Mouse (Mus musculus): ENCODE measurements around the gene Ipo5. TPM values are rescaled to one million over a fixed set of nuclear protein-coding genes. Genes with fewer than 3 reads are reported as not detected.

Gene Ipo5
- total and polyA plus RNA-seq, 3 experiments: 35.5 to 119 (median 98.0) TPM

GRCm38 (mm10) chr14:120945146-120945545 is 34.1 kb downstream of the Ipo5 start:
- Histone ChIP-seq H3K9ac (ENCODE audit: low read depth, low read length) (no peak overlapping the region), H3K27ac (no peak overlapping the region), H3K27me3 (ENCODE audit: control insufficient read depth, insufficient read depth, low read length) (no peaks in the 10 kb centered on the region), H3K4me1 (ENCODE audit: control insufficient read depth, insufficient read depth, low read length) (no peaks in the 10 kb centered on the region), H3K4me3 (no peak overlapping the region), H3K79me2 (replicated peaks; ENCODE audit: control insufficient read depth, insufficient read depth, low read length) (no peaks in the 10 kb centered on the region), H3K36me3 (ENCODE audit: control insufficient read depth, insufficient read depth, low read length) (no peaks in the 10 kb centered on the region)
- TF ChIP-seq EP300 (IDR thresholded peaks at IDR 0.05; ENCODE audit: insufficient read depth, low read depth, low read length) (no peak), POLR2A (IDR thresholded peaks at IDR 0.05; ENCODE audit: insufficient read depth, low read depth, low read length) (no peak)
- intact Hi-C loops (cut with DNase I): no loop called here
- WGBS: 81% methylated on average over 7 of the region's 7 CpGs
- no peak for DNase-seq

GRCm38 (mm10) chr14:120947104-120947503 is 36.1 kb downstream of the Ipo5 start:
- 62% methylated on average over 8 of the region's 8 CpGs for WGBS
- H3K79me2 ChIP-seq (replicated peaks; ENCODE audit: control insufficient read depth, insufficient read depth, low read length): no peaks in the 10 kb centered on the region
- H3K4me1 ChIP-seq (ENCODE audit: control insufficient read depth, insufficient read depth, low read length): no peaks in the 10 kb centered on the region
- H3K9ac ChIP-seq (ENCODE audit: low read depth, low read length): no peak overlapping the region
- no peaks in the 10 kb centered on the region for H3K27me3 ChIP-seq (ENCODE audit: control insufficient read depth, insufficient read depth, low read length)
- no peaks in the 10 kb centered on the region for H3K36me3 ChIP-seq (ENCODE audit: control insufficient read depth, insufficient read depth, low read length)
- no peak for DNase-seq
- no peak overlapping the region for H3K4me3 ChIP-seq
- TF ChIP-seq CTCF (IDR thresholded peaks at IDR 0.05) (no peak), POLR2A (IDR thresholded peaks at IDR 0.05; ENCODE audit: insufficient read depth, low read depth, low read length) (no peak), EP300 (IDR thresholded peaks at IDR 0.05; ENCODE audit: insufficient read depth, low read depth, low read length) (no peak)
- intact Hi-C loops (cut with DNase I): no loop called here
- H3K27ac ChIP-seq: no peak overlapping the region

GRCm38 (mm10) chr14:120949002-120949401 is 38.0 kb downstream of the Ipo5 start:
- 95% methylated on average over 5 of the region's 5 CpGs for WGBS
- no peak overlapping the region for H3K27ac ChIP-seq
- intact Hi-C loops (cut with DNase I): no loop called here

GRCm38 (mm10) chr14:120950068-120950467 is 39.0 kb downstream of the Ipo5 start:
- Histone ChIP-seq H3K9ac (ENCODE audit: low read depth, low read length) (no peak overlapping the region), H3K27ac (no peak overlapping the region), H3K36me3 (ENCODE audit: control insufficient read depth, insufficient read depth, low read length) (no peaks in the 10 kb centered on the region), H3K4me3 (no peak overlapping the region), H3K79me2 (replicated peaks; ENCODE audit: control insufficient read depth, insufficient read depth, low read length) (no peaks in the 10 kb centered on the region), H3K27me3 (ENCODE audit: control insufficient read depth, insufficient read depth, low read length) (no peaks in the 10 kb centered on the region), H3K4me1 (ENCODE audit: control insufficient read depth, insufficient read depth, low read length) (no peaks in the 10 kb centered on the region)
- DNase-seq: no peak
- TF ChIP-seq EP300 (IDR thresholded peaks at IDR 0.05; ENCODE audit: insufficient read depth, low read depth, low read length): no peak
- TF ChIP-seq POLR2A (IDR thresholded peaks at IDR 0.05; ENCODE audit: insufficient read depth, low read depth, low read length): no peak
- no peak for TF ChIP-seq CTCF (IDR thresholded peaks at IDR 0.05)
- intact Hi-C loops (cut with DNase I): no loop called here
- WGBS: 99% methylated on average over 2 of the region's 2 CpGs

More at GRCm38 (mm10) chr14:120949002-120949401, 38.0 kb downstream of the Ipo5 start:
- H3K79me2 ChIP-seq (replicated peaks; ENCODE audit: control insufficient read depth, insufficient read depth, low read length): no peaks in the 10 kb centered on the region
- TF ChIP-seq CTCF (IDR thresholded peaks at IDR 0.05): peak; percentile 52
- TF ChIP-seq POLR2A (IDR thresholded peaks at IDR 0.05; ENCODE audit: insufficient read depth, low read depth, low read length): no peak
- no peak for TF ChIP-seq EP300 (IDR thresholded peaks at IDR 0.05; ENCODE audit: insufficient read depth, low read depth, low read length)
- no peaks in the 10 kb centered on the region for H3K36me3 ChIP-seq (ENCODE audit: control insufficient read depth, insufficient read depth, low read length)
- no peak overlapping the region for H3K4me3 ChIP-seq
- no peaks in the 10 kb centered on the region for H3K27me3 ChIP-seq (ENCODE audit: control insufficient read depth, insufficient read depth, low read length)
- H3K4me1 ChIP-seq (ENCODE audit: control insufficient read depth, insufficient read depth, low read length): no peaks in the 10 kb centered on the region
- H3K9ac ChIP-seq (ENCODE audit: low read depth, low read length): no peak overlapping the region
- no peak for DNase-seq

GRCm38 (mm10) chr14:120952434-120952833 is 41.4 kb downstream of the Ipo5 start:
- no peaks in the 10 kb centered on the region for H3K4me1 ChIP-seq (ENCODE audit: control insufficient read depth, insufficient read depth, low read length)
- H3K27ac ChIP-seq: no peak overlapping the region
- no peaks in the 10 kb centered on the region for H3K27me3 ChIP-seq (ENCODE audit: control insufficient read depth, insufficient read depth, low read length)
- 48% methylated on average over 2 of the region's 2 CpGs for WGBS
- intact Hi-C loops (cut with DNase I): no loop called here
- TF ChIP-seq EP300 (IDR thresholded peaks at IDR 0.05; ENCODE audit: insufficient read depth, low read depth, low read length) (no peak), CTCF (IDR thresholded peaks at IDR 0.05) (peak; percentile 26)
- no peaks in the 10 kb centered on the region for H3K79me2 ChIP-seq (replicated peaks; ENCODE audit: control insufficient read depth, insufficient read depth, low read length)
- H3K4me3 ChIP-seq: no peak overlapping the region
- no peak overlapping the region for H3K9ac ChIP-seq (ENCODE audit: low read depth, low read length)
- DNase-seq: no peak
- no peaks in the 10 kb centered on the region for H3K36me3 ChIP-seq (ENCODE audit: control insufficient read depth, insufficient read depth, low read length)

- no peak for DNase-seq
- no peaks in the 10 kb centered on the region for H3K36me3 ChIP-seq (ENCODE audit: control insufficient read depth, insufficient read depth, low read length)
- no peak overlapping the region for H3K4me3 ChIP-seq
- H3K4me1 ChIP-seq (ENCODE audit: control insufficient read depth, insufficient read depth, low read length): no peaks in the 10 kb centered on the region
- intact Hi-C loops (cut with DNase I): no loop called here
- WGBS: 57% methylated on average over 8 of the region's 8 CpGs
- H3K79me2 ChIP-seq (replicated peaks; ENCODE audit: control insufficient read depth, insufficient read depth, low read length): no peaks in the 10 kb centered on the region
- H3K27me3 ChIP-seq (ENCODE audit: control insufficient read depth, insufficient read depth, low read length): no peaks in the 10 kb centered on the region
- H3K9ac ChIP-seq (ENCODE audit: low read depth, low read length): no peak overlapping the region
- no peak overlapping the region for H3K27ac ChIP-seq
- TF ChIP-seq EP300 (IDR thresholded peaks at IDR 0.05; ENCODE audit: insufficient read depth, low read depth, low read length) (no peak), POLR2A (IDR thresholded peaks at IDR 0.05; ENCODE audit: insufficient read depth, low read depth, low read length) (no peak), CTCF (IDR thresholded peaks at IDR 0.05) (no peak)
Measured at GRCm38 (mm10) chr14:120960551-120960950, 49.5 kb downstream of the Ipo5 start.

Measured in heart, adult 2 months (tissue).